Mouse (Mus musculus) ES-Bruce4 (cell line): Measurements from ENCODE around the gene Rtf1.

Experiments
- CTCF ChIP-seq: IDR thresholded peaks from one replicate; pipeline ENCODE4 v1.8.1; 2011; ENCODE audit warnings: low read depth, low read length
- EP300 ChIP-seq: IDR thresholded peaks from 2 replicates; pipeline ENCODE4 v1.6.1; 2011; ENCODE audit warnings: low read depth, low read length; ENCODE audit not compliant: insufficient read depth
- POLR2A ChIP-seq: IDR thresholded peaks from one replicate; pipeline ENCODE4 v1.8.1; 2011; ENCODE audit warnings: low read length; ENCODE audit not compliant: insufficient read depth

DNA sequence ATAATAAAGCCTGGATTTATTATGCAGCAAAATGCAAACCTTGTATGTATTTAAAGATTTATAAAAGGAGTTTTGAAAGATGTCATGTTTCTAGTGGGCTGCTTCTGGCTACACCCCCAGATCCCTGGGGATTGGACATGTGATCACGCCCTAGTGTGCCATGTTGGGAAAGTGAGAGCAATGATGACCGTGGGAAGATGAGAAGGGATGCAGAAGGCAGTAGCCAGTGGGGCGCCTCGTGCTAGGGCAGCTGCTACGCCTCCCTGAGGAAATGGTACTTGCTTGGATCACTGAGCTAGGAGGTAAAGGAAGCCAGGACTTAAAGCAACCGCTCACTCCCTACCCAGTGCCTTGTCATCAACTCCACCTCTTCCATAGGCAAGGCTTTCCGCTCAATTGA lies 72.7 kb downstream of the Rtf1 start:
- TF ChIP-seq CTCF = no peak
- no peak for TF ChIP-seq POLR2A
- no peak for TF ChIP-seq EP300
